Mouse (Mus musculus) liver, embryonic 14.5 days (tissue): Measurements from ENCODE around the gene Ntn4. TPM values are rescaled to one million over a fixed set of nuclear protein-coding genes. Genes with fewer than 3 reads are reported as not detected.

ENCODE experiments used
- ATAC-seq: fragments of 200-750 bp; cut with Nextera tagmentation; 2 replicates; pipeline ENCODE4 v1.8.0; 2017; ENCODE audit warnings: moderate number of reproducible peaks, mild to moderate bottlenecking, moderate library complexity; ENCODE audit not compliant: insufficient read depth
- DNase-seq, 3 experiments: peaks; one replicate each; pipeline ENCODE4 v3.0.0-alpha.2; 2012 to 2013; ENCODE audit warnings: low read depth in 3 of 3, low spot score in 3 of 3
- H3K27ac ChIP-seq: fragments of 300-500 bp; sonication (generic); 2 replicates; pipeline ENCODE4 v1.5.1; 2014; ENCODE audit warnings: moderate library complexity, mild to moderate bottlenecking, control low read depth, inconsistent platforms
- H3K27me3 ChIP-seq: fragments of 300-500 bp; sonication (generic); 2 replicates; pipeline ENCODE4 v1.6.1; 2014; ENCODE audit warnings: mild to moderate bottlenecking, low read length, moderate library complexity; ENCODE audit not compliant: control insufficient read depth, insufficient read depth
- H3K36me3 ChIP-seq: fragments of 300-500 bp; sonication (generic); replicated peaks from 2 replicates; pipeline ENCODE4 v1.6.1; 2014; ENCODE audit warnings: low read depth; ENCODE audit not compliant: control insufficient read depth, insufficient read depth
- H3K4me1 ChIP-seq, 2 experiments: fragments of 200-500 bp in 1 of 2; fragments of 300-500 bp in 1 of 2; sonication (generic) in 1 of 2; replicated peaks; 2 replicates each; pipeline ENCODE4 v1.6.1; 2012 to 2014; ENCODE audit warnings: antibody characterized with exemption in 1 of 2, inconsistent platforms in 1 of 2, low read length in 1 of 2; ENCODE audit not compliant: control insufficient read depth in 2 of 2, insufficient read depth in 2 of 2
- H3K4me2 ChIP-seq: fragments of 300-500 bp; sonication (generic); 2 replicates; pipeline ENCODE4 v1.6.1; 2014; ENCODE audit warnings: low read depth, mild to moderate bottlenecking, control low read depth, moderate library complexity
- H3K4me3 ChIP-seq, 2 experiments: fragments of 200-500 bp in 1 of 2; fragments of 300-500 bp in 1 of 2; sonication (generic) in 1 of 2; 2 replicates each; pipeline ENCODE4 v1.5.1; 2012 to 2014; ENCODE audit warnings: low read depth in 2 of 2, low read length in 2 of 2, mild to moderate bottlenecking in 2 of 2, control low read depth in 1 of 2, inconsistent platforms in 1 of 2, moderate library complexity in 1 of 2; ENCODE audit not compliant: insufficient read depth in 1 of 2
- H3K9ac ChIP-seq: fragments of 300-500 bp; sonication (generic); replicated peaks from 2 replicates; pipeline ENCODE4 v1.6.1; 2014; ENCODE audit warnings: mild to moderate bottlenecking, control low read depth, moderate library complexity
- H3K9me3 ChIP-seq: fragments of 300-500 bp; sonication (generic); 2 replicates; pipeline ENCODE4 v1.6.1; 2016; ENCODE audit warnings: low read length, mixed read lengths; ENCODE audit not compliant: control insufficient read depth
- CTCF ChIP-seq: IDR thresholded peaks from 2 replicates; pipeline ENCODE4 v1.5.1; 2016; ENCODE audit warnings: antibody characterized with exemption, low read depth, control low read depth
- EP300 ChIP-seq: IDR thresholded peaks from 2 replicates; pipeline ENCODE4 v1.6.1; 2016; ENCODE audit warnings: antibody characterized with exemption, low read depth
- WGBS: fragments of 180-500 bp; shearing (Covaris S2); extraction: QIAGEN DNeasy Blood & Tissue Kit; methylation state at CpG from one replicate; pipeline ENCODE4 v1.1.7; 2014; ENCODE audit not compliant: insufficient replicate concordance; 5-methylcytosine and 5-hydroxymethylcytosine counted together
- polyA plus RNA-seq, 2 experiments: library from polyadenylated mRNA; depleted of rRNA in 1 of 2; stranded (reverse) in 1 of 2; unstranded in 1 of 2; fragments of >200 nt; fragmentation: Nextera tagmentation in 1 of 2; extraction: Ambion mirVana in 1 of 2; gene quantifications; 2 replicates each; pipeline versions ENCODE4 v1.2.1 to v1.2.3; 2012 to 2014

Ntn4 gene
- polyA plus RNA-seq, 2 experiments: 0.11 to 0.52 TPM

DNA sequence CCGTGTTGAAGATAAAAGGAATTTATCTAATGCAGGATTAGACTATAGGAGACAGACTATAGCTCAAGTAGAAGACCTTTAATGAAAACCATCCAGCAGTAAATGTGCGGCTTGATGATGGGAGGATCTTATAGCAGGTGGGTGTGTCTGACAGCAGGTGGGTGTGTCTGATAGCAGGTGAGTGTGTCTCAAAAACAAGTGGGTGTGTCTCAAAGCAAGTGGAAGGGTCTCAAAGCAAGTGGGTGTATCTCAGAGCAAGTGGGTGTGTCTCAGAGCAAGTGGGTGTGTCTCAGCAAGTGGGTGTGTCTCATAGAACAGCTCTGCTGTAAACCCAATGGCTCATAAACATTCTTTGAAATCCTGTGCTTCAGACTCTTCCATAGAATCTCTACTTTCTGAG is 25.7 kb downstream of the Ntn4 start:
- ATAC-seq (peak; percentile 93), DNase-seq (peak; percentile 70 to 93 (median 70))
- WGBS: 17% methylated on average over 2 of the region's 2 CpGs
- no peak for TF ChIP-seq CTCF
- TF ChIP-seq EP300: peak; percentile 86
- Histone ChIP-seq H3K9ac (no peak overlapping the region; the same call in 1 of the 2 replicates), H3K4me1 (peaks cover 38 to 41% of the 10 kb centered on the region in 2 experiments), H3K36me3 (no peaks in the 10 kb centered on the region), H3K9me3 (no peaks in the 10 kb centered on the region), H3K4me3 (no peak overlapping the region), H3K27me3 (no peaks in the 10 kb centered on the region), H3K27ac (peak overlapping the region; percentile 83), H3K4me2 (peak overlapping the region; percentile 62)

DNA sequence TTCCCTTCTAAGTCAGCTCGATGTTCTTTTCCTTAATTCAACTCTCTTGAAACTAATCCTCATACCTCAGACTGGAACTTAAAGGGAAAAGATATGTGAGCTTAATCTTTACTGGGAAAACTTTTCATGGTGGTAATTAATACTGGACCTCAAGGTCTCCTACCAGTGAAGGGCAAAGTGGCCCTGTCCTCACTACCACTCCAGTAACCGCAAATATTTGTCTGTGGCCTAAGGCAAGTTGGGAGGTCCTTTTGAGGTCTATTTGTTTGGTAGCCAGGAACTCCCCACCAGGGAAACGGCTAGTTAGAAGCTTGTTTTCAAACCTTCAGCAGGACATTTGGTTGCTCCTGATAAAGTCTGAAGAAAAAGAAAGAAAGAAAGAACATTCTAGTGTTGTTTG is 26.5 kb downstream of the Ntn4 start:
- 25% methylated on average over 3 of the region's 3 CpGs for WGBS
- Histone ChIP-seq H3K4me2 (peak overlapping the region; percentile 62), H3K4me3 (no peak overlapping the region), H3K9ac (peak overlapping the region; percentile 50), H3K27ac (peak overlapping the region; percentile 83), H3K27me3 (no peaks in the 10 kb centered on the region), H3K36me3 (no peaks in the 10 kb centered on the region), H3K4me1 (peaks cover 43 to 44% of the 10 kb centered on the region in 2 experiments), H3K9me3 (no peaks in the 10 kb centered on the region)
- ATAC-seq (no peak), DNase-seq (no peak)
- 0 out of 2 replicates have a peak, but pooled peaks have one; percentile 28 for TF ChIP-seq EP300
- no peak for TF ChIP-seq CTCF

DNA sequence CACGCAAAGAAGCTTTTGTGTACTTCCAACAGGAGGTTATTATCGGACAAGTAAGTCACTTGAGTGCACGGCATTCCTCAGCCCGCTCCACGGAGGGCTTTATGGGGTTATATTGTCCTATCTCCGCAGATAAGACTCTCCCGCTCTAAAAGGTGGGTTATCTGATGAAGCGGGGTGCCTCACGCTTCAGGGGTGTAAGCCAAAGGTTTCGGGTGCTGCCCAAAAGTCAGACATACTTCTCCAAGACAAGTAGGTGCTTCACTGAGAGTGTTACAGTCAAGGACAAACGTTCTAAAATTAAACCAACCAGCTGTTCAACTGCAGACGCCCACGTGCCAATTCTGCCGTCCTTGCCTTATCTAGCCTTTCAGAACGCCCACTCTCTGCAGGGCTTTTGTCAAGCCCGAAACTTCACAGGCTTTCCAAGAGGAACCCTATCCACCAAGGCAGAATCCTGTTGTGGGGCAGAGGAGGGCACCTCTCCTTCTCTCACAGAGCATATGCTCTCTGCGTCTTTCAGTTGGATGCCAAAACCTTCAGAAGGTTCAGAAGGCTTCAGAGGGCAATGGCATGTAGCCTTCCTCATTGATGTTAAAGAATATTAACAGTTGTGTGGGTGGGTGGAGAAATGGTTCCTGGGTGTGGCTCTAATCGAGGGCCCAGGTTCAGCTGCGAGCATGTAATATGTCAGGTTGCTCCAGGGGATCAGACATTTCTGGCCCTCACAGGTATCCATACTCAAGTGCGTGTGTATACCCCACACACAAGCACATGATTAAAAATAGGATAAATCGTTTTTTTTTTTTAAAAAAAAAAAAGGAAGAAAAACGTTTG is 32.4 kb downstream of the Ntn4 start:
- ATAC-seq (peak; percentile 71), DNase-seq (no peak)
- Histone ChIP-seq H3K36me3 (no peaks in the 10 kb centered on the region), H3K27ac (peak overlapping the region; percentile 68), H3K4me3 (peak overlapping the region; percentile 14 to 32), H3K4me1 (peaks cover 39 to 42% of the 10 kb centered on the region in 2 experiments), H3K4me2 (peak overlapping the region; percentile 66), H3K27me3 (no peaks in the 10 kb centered on the region), H3K9me3 (no peaks in the 10 kb centered on the region), H3K9ac (peak overlapping the region; percentile 60)
- WGBS: 24% methylated on average over 22 of the region's 22 CpGs
- TF ChIP-seq CTCF (no peak), EP300 (peak; percentile 23; the same call in 1 of the 2 replicates)

DNA sequence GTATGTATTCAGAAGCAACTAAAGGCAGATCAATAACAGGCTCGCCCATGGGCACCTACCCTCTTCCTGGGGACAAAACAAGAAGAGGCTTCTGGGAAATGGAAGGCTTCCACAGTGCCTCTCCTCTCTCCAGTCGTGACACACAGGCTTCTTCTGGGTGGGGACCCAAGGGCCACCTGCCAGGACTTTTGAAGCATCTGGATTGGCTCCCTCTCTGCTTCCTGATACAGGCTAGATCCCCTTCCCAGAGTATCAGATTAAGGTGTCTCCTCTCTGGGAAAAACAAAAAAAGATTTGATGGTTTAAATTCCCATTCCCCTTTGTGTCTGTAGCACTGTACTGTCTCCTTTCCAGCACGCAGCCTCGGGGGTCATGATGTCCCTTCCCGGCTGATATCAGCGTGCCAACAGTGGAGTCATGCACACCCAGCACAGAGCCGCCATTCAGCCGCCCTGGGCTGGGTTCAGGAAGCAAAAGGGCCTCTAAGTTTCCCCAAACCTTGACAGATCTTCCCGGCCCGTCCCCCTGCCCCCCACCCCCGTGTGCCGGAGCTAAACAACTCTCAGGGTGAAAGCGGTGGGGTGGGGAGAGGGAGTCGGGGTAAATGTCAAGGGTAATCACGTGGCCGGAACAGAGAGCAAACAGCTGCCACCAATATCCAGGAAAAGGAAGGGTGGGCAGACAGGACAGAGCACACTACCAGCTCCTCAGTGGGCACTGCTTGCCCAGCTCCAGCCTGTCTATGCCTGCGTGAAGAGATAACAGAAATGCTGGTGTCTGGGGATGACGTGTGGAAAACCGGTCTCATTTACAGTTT is 38.9 kb downstream of the Ntn4 start:
- 17% methylated on average over 19 of the region's 19 CpGs for WGBS
- H3K9me3 ChIP-seq: no peaks in the 10 kb centered on the region
- peak overlapping the region; percentile 6 to 27; a peak in 1 of 4 replicates for H3K4me3 ChIP-seq
- peak overlapping the region; percentile 70 for H3K27ac ChIP-seq
- peaks cover 38% of the 10 kb centered on the region in 2 experiments for H3K4me1 ChIP-seq
- ATAC-seq (peak; percentile 89), DNase-seq (no peak)
- peak overlapping the region; percentile 67 for H3K4me2 ChIP-seq
- H3K27me3 ChIP-seq: no peaks in the 10 kb centered on the region
- peak overlapping the region; percentile 63 for H3K9ac ChIP-seq
- no peaks in the 10 kb centered on the region for H3K36me3 ChIP-seq
- TF ChIP-seq CTCF: no peak
- peak; percentile 66 for TF ChIP-seq EP300
